26 mouse cellular contexts compared by ENCODE assay signal in the genomic region with DNA sequence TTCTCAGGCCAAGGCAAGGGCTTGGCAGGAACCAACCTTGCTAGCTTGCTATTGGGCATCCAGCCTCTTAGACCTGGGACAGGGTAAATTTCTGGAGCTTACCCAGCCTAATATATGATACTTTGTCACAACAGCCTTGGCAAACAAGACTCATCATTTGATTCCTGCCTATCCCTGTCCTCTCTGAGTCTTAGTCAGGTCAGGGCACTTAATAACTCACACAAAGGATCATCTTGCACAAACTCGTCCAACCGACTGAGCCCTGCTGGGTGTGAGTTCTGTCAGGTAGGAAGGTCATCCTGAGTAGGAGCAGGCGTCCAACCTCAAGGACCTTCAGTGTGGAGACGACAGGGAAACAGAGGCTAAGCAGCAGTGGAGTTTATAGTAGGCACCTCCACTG.
DNase-seq lines count a peak whose midpoint lies in the region; ATAC-seq and TF ChIP-seq lines count a peak whose summit lies in the region.
"Had no signal": no experiment of that assay in that cellular context is flagged by ENCODE, and none has a peak within 500 bp of the region (broad histone marks: within the 10 kb centered on the region; RNA-seq: fewer than 3 reads in every experiment).

No protein-coding gene starts in this region.

- ATAC-seq in hindbrain, embryonic 14.5 days (ENCODE audit: low FRiP score), result no peak
- ATAC-seq: activated CD4-positive, CD25-positive, alpha-beta regulatory T cell, adult 4 months; forebrain, embryonic 15.5 days; hindbrain, postnatal 0 days; inflammation-experienced regulatory T-cells, adult 6 months; intestine, embryonic 16.5 days had no signal

- no peak for TF ChIP-seq CTCF in gastrocnemius, adult 2 months (IDR thresholded peaks at IDR 0.05)

- no peak overlapping the region for H3K9ac ChIP-seq in hindbrain, embryonic 14.5 days
- H3K9ac ChIP-seq: embryonic facial prominence, embryonic 12.5 days; embryonic facial prominence, embryonic 15.5 days; forebrain, embryonic 12.5 days; forebrain, embryonic 15.5 days; heart, embryonic 12.5 days; heart, embryonic 15.5 days had no signal

- intact Hi-C loops in gastrocnemius, adult 2 months (cut with DNase I), result no loop called here

- no peak overlapping the region for H3K4me3 ChIP-seq in gastrocnemius, adult 2 months
- no peak overlapping the region for H3K4me3 ChIP-seq in hindbrain, embryonic 10.5 days
- no peak overlapping the region for H3K4me3 ChIP-seq in hindbrain, embryonic 14.5 days (replicated peaks; ENCODE audit: low read length)
- H3K4me3 ChIP-seq: embryonic facial prominence, embryonic 12.5 days; embryonic facial prominence, embryonic 15.5 days; forebrain, embryonic 12.5 days; forebrain, embryonic 15.5 days; heart, embryonic 12.5 days; heart, embryonic 15.5 days had no signal

- DNase-seq in adrenal gland, postnatal 14 days, result peak; percentile 18
- DNase-seq in adrenal gland, postnatal 25 days, result no peak
- peak; percentile 64 for DNase-seq in gastrocnemius, adult 2 months
- no peak for DNase-seq in gastrocnemius, postnatal 4 days (ENCODE audit: low spot score in 2 of 2)
- DNase-seq in hindbrain, embryonic 10.5 days (ENCODE audit: low spot score), result no peak
- no peak for DNase-seq in hindbrain, embryonic 14.5 days (ENCODE audit: low spot score)
- DNase-seq: adrenal gland, adult 8-10 months; cerebellum, adult 11 months; cerebellum, adult 2 months; cerebellum, adult 9-11 months; cerebellum, postnatal 25 days; heart, adult 18-20 months; heart, postnatal 10 days; heart, postnatal 36 days; kidney, adult 18-20 months; kidney, adult 9 months had no signal

- no peak overlapping the region for H3K4me2 ChIP-seq in hindbrain, embryonic 14.5 days (replicated peaks)
- H3K4me2 ChIP-seq: embryonic facial prominence, embryonic 12.5 days; embryonic facial prominence, embryonic 15.5 days; forebrain, embryonic 12.5 days; forebrain, embryonic 15.5 days; heart, embryonic 12.5 days; heart, embryonic 15.5 days had no signal

- H3K4me1 ChIP-seq in hindbrain, embryonic 10.5 days (replicated peaks), result peaks cover 50% of the 10 kb centered on the region
- H3K4me1 ChIP-seq in hindbrain, embryonic 14.5 days (replicated peaks; ENCODE audit: control insufficient read depth, insufficient read depth, low read length), result peaks cover 43% of the 10 kb centered on the region

- no peaks in the 10 kb centered on the region for H3K36me3 ChIP-seq in hindbrain, embryonic 10.5 days
- no peaks in the 10 kb centered on the region for H3K36me3 ChIP-seq in hindbrain, embryonic 14.5 days (replicated peaks; ENCODE audit: control insufficient read depth, insufficient read depth)
- H3K36me3 ChIP-seq: embryonic facial prominence, embryonic 12.5 days; embryonic facial prominence, embryonic 15.5 days; forebrain, embryonic 12.5 days; forebrain, embryonic 15.5 days; heart, embryonic 12.5 days; heart, embryonic 15.5 days had no signal

- WGBS in hindbrain, embryonic 10.5 days, result 70% methylated on average over 4 of the region's 4 CpGs
- 82% methylated on average over 4 of the region's 4 CpGs for WGBS in hindbrain, embryonic 14.5 days

- no peaks in the 10 kb centered on the region for H3K27me3 ChIP-seq in hindbrain, embryonic 10.5 days (ENCODE audit: insufficient read depth, poor library complexity, severe bottlenecking)
- H3K27me3 ChIP-seq in hindbrain, embryonic 14.5 days (ENCODE audit: control insufficient read depth, insufficient read depth, low read length), result no peaks in the 10 kb centered on the region
- H3K27me3 ChIP-seq: embryonic facial prominence, embryonic 12.5 days; embryonic facial prominence, embryonic 15.5 days; forebrain, embryonic 12.5 days; forebrain, embryonic 15.5 days; heart, embryonic 12.5 days had no signal

- H3K27ac ChIP-seq in gastrocnemius, adult 2 months, result peak overlapping the region; percentile 60
- peak overlapping the region; percentile 16; the same call in 1 of the 2 replicates for H3K27ac ChIP-seq in hindbrain, embryonic 10.5 days
- no peak overlapping the region for H3K27ac ChIP-seq in hindbrain, embryonic 14.5 days
- H3K27ac ChIP-seq: embryonic facial prominence, embryonic 12.5 days; embryonic facial prominence, embryonic 15.5 days; forebrain, embryonic 12.5 days; forebrain, embryonic 15.5 days; heart, embryonic 15.5 days; hindbrain, postnatal 0 days had no signal

- no peaks in the 10 kb centered on the region for H3K9me3 ChIP-seq in hindbrain, embryonic 10.5 days
- no peaks in the 10 kb centered on the region for H3K9me3 ChIP-seq in hindbrain, embryonic 14.5 days (ENCODE audit: control insufficient read depth, low read length)
- H3K9me3 ChIP-seq: embryonic facial prominence, embryonic 12.5 days; embryonic facial prominence, embryonic 15.5 days; forebrain, embryonic 12.5 days; forebrain, embryonic 15.5 days; heart, embryonic 12.5 days; heart, embryonic 15.5 days had no signal

Comparison
In these comparisons a context has a peak if more than half of its experiments do, and no peak if none do; other contexts are left out.
1. DNase-seq: peak in adrenal gland, postnatal 14 days (single experiment) and gastrocnemius, adult 2 months (single experiment); none in adrenal gland, postnatal 25 days (single experiment), gastrocnemius, postnatal 4 days (0 of 2), hindbrain, embryonic 10.5 days (single experiment) and hindbrain, embryonic 14.5 days (single experiment).